Mouse (Mus musculus) kidney, adult 2 months (tissue): ENCODE measurements around the gene Pde8b.

Experiments used
- CTCF ChIP-seq: fragments of 200-500 bp; conservative IDR thresholded peaks from 2 replicates; pipeline ENCODE4 v1.5.1; 2011; ENCODE audit warnings: low read depth, mild to moderate bottlenecking, control low read depth, low read length, moderate library complexity, mixed read lengths; ENCODE audit not compliant: insufficient read depth, insufficient read length
- POLR2A ChIP-seq: fragments of 200-500 bp; IDR thresholded peaks from one replicate; pipeline ENCODE4 v1.6.1; 2011; ENCODE audit warnings: low read depth, low read length, control low read depth

GRCm38 (mm10) chr13:95108035-95108434, 142.1 kb downstream of the Pde8b start:
- TF ChIP-seq CTCF (no peak), POLR2A (no peak)
